Mouse (Mus musculus) lung, postnatal 4 days (tissue): ENCODE measurements around the gene Prss42.
A peak's percentile ranks its signal among the peaks of the same experiment; 100 is the strongest.
"Not testable (repeated sequence)": the region's sequence is repeated elsewhere in the genome, so short reads cannot be mapped to it uniquely, and the experiment has no call there.

Experiments used
- DNase-seq, 2 experiments: peaks; one replicate each; pipeline ENCODE4 v3.0.0; 2021

Prss42 gene

GRCm38 (mm10) chr9:110790462-110790861, 7.5 kb upstream of the Prss42 start:
- peak in 1 of 2 experiments; percentile 38 for DNase-seq

GRCm38 (mm10) chr9:110797013-110797412, 953 bp upstream of the Prss42 start:
- DNase-seq: no peak

GRCm38 (mm10) chr9:110800834-110801479, 3.0 kb downstream of the Prss42 start:
- DNase-seq: no peak

GRCm38 (mm10) chr9:110803294-110803693, 5.3 kb downstream of the Prss42 start:
- DNase-seq: no peak

- no peak for DNase-seq
These were observed 12.1 kb downstream of the Prss42 start for GRCm38 (mm10) chr9:110810051-110810450.

GRCm38 (mm10) chr9:110813789-110814188, 15.8 kb downstream of the Prss42 start, which contains the start of gene Prss44:
TSS of gene Prss44 (plus strand) at chr9:110813994.
- no peak for DNase-seq

- not testable (repeated sequence) for DNase-seq
These were observed 22.6 kb downstream of the Prss42 start for GRCm38 (mm10) chr9:110820546-110820945.

- no peak for DNase-seq
These were observed 23.5 kb downstream of the Prss42 start for GRCm38 (mm10) chr9:110821436-110821835.

GRCm38 (mm10) chr9:110825426-110825825, 27.5 kb downstream of the Prss42 start:
- DNase-seq: no peak

- DNase-seq: no peak
These were observed 27.9 kb downstream of the Prss42 start for GRCm38 (mm10) chr9:110825832-110826231.

GRCm38 (mm10) chr9:110826390-110826789, 28.4 kb downstream of the Prss42 start, which contains the start of gene Prss43:
TSS of gene Prss43 (plus strand) at chr9:110826690.
- no peak for DNase-seq

GRCm38 (mm10) chr9:110833021-110833420, 35.1 kb downstream of the Prss42 start:
- no peak for DNase-seq

- DNase-seq: no peak
These were observed 36.4 kb downstream of the Prss42 start, which contains the start of gene Prss45 for GRCm38 (mm10) chr9:110834411-110834810. TSS of gene Prss45 (plus strand) at chr9:110834588.

- DNase-seq: no peak
These were observed 37.0 kb downstream of the Prss42 start for GRCm38 (mm10) chr9:110834961-110835360.

GRCm38 (mm10) chr9:110836112-110836511, 38.1 kb downstream of the Prss42 start:
- DNase-seq: no peak

GRCm38 (mm10) chr9:110840905-110841304, 42.9 kb downstream of the Prss42 start:
- DNase-seq: no peak

GRCm38 (mm10) chr9:110841438-110841837, 43.5 kb downstream of the Prss42 start:
- peak in 1 of 2 experiments; percentile 16 for DNase-seq

- no peak for DNase-seq
These were observed 46.2 kb downstream of the Prss42 start, which contains the start of gene Prss46 for GRCm38 (mm10) chr9:110844206-110844605. TSS of gene Prss46 (plus strand) at chr9:110844506.

- DNase-seq: no peak
These were observed 51.2 kb downstream of the Prss42 start for GRCm38 (mm10) chr9:110849162-110849561.
